Mouse (Mus musculus) limb, embryonic 14.5 days (tissue): ENCODE results near the gene Dpp4. TPM values are rescaled to one million over a fixed set of nuclear protein-coding genes. Genes with fewer than 3 reads are reported as not detected.

Source experiments
- ATAC-seq: fragments of 200-750 bp; cut with Nextera tagmentation; 2 replicates; pipeline ENCODE4 v1.8.0; 2017; ENCODE audit warnings: low read depth, moderate number of reproducible peaks, moderate TSS enrichment; ENCODE audit not compliant: low FRiP score
- DNase-seq: peaks from one replicate; pipeline ENCODE4 v3.0.0-alpha.2; 2015; ENCODE audit warnings: low spot score
- H3K27ac ChIP-seq: fragments of 300-500 bp; sonication (generic); replicated peaks from 2 replicates; pipeline ENCODE4 v1.5.1; 2014; ENCODE audit warnings: low read depth, mild to moderate bottlenecking, low read length, moderate library complexity, mixed read lengths
- H3K27me3 ChIP-seq: fragments of 300-500 bp; sonication (generic); 2 replicates; pipeline ENCODE4 v1.6.1; 2014; ENCODE audit warnings: low read length, mixed read lengths; ENCODE audit not compliant: control insufficient read depth, insufficient read depth
- H3K36me3 ChIP-seq: fragments of 300-500 bp; sonication (generic); 2 replicates; pipeline ENCODE4 v1.6.1; 2014; ENCODE audit warnings: mild to moderate bottlenecking, low read length, moderate library complexity, mixed read lengths; ENCODE audit not compliant: control insufficient read depth, insufficient read depth
- H3K4me1 ChIP-seq: fragments of 300-500 bp; sonication (generic); 2 replicates; pipeline ENCODE4 v1.6.1; 2014; ENCODE audit warnings: antibody characterized with exemption, low read length, mixed read lengths; ENCODE audit not compliant: control insufficient read depth, insufficient read depth
- H3K4me2 ChIP-seq: fragments of 300-500 bp; sonication (generic); replicated peaks from 2 replicates; pipeline ENCODE4 v1.6.1; 2014; ENCODE audit warnings: low read depth, mild to moderate bottlenecking, low read length, moderate library complexity; ENCODE audit not compliant: severe bottlenecking
- H3K4me3 ChIP-seq: fragments of 300-500 bp; sonication (generic); replicated peaks from 2 replicates; pipeline ENCODE4 v1.5.1; 2014; ENCODE audit warnings: low read length
- H3K9ac ChIP-seq: fragments of 300-500 bp; sonication (generic); 2 replicates; pipeline ENCODE4 v1.6.1; 2014; ENCODE audit warnings: mild to moderate bottlenecking, low read depth, low read length, moderate library complexity; ENCODE audit not compliant: severe bottlenecking
- H3K9me3 ChIP-seq: fragments of 300-500 bp; sonication (generic); 2 replicates; pipeline ENCODE4 v1.6.1; 2016; ENCODE audit warnings: low read length; ENCODE audit not compliant: control insufficient read depth
- POLR2A ChIP-seq: fragments of 200-500 bp; IDR thresholded peaks from 2 replicates; pipeline ENCODE4 v1.8.0; 2012; ENCODE audit warnings: inconsistent platforms, mild to moderate bottlenecking, moderate library complexity, borderline replicate concordance; ENCODE audit not compliant: insufficient read depth, insufficient read length; ENCODE audit errors: extremely low read depth
- WGBS: fragments of 180-500 bp; shearing (Covaris S2); extraction: QIAGEN DNeasy Blood & Tissue Kit; methylation state at CpG from one replicate; pipeline ENCODE4 v1.1.7; 2014; 5-methylcytosine and 5-hydroxymethylcytosine counted together
- polyA plus RNA-seq, 2 experiments: library from polyadenylated mRNA; depleted of rRNA in 1 of 2; stranded (reverse) in 1 of 2; unstranded in 1 of 2; fragments of >200 nt; fragmentation: Nextera tagmentation in 1 of 2; extraction: Ambion mirVana in 1 of 2; gene quantifications; 2 replicates each; pipeline versions ENCODE4 v1.2.1 to v1.2.3; 2012 to 2014

Gene Dpp4
- polyA plus RNA-seq, 2 experiments, result 3.8 to 7.0 TPM

- H3K4me1 ChIP-seq, result no peaks in the 10 kb centered on the region
- H3K36me3 ChIP-seq, result no peaks in the 10 kb centered on the region
- no peak overlapping the region for H3K4me3 ChIP-seq
- no peak overlapping the region for H3K9ac ChIP-seq
- TF ChIP-seq POLR2A, result no peak
- no peaks in the 10 kb centered on the region for H3K9me3 ChIP-seq
- H3K27me3 ChIP-seq, result no peaks in the 10 kb centered on the region
- WGBS, result 90% methylated on average over 2 of the region's 2 CpGs
- no peak overlapping the region for H3K4me2 ChIP-seq
- no peak overlapping the region for H3K27ac ChIP-seq
- DNase-seq (no peak), ATAC-seq (no peak)
Measured at GRCm38 (mm10) chr2:62398115-62398875, 13.7 kb downstream of the Dpp4 start.

- 72% methylated on average over 4 of the region's 4 CpGs for WGBS
- ATAC-seq, result no peak
- H3K4me2 ChIP-seq, result no peak overlapping the region
- H3K4me3 ChIP-seq, result no peak overlapping the region
- DNase-seq, result no peak
- H3K9me3 ChIP-seq, result no peaks in the 10 kb centered on the region
- H3K9ac ChIP-seq, result no peak overlapping the region
- H3K4me1 ChIP-seq, result no peaks in the 10 kb centered on the region
- no peak for TF ChIP-seq POLR2A
- H3K36me3 ChIP-seq, result no peaks in the 10 kb centered on the region
- no peaks in the 10 kb centered on the region for H3K27me3 ChIP-seq
- H3K27ac ChIP-seq, result no peak overlapping the region
Measured at GRCm38 (mm10) chr2:62397661-62398060, 14.4 kb downstream of the Dpp4 start.

GRCm38 (mm10) chr2:62396799-62397198 is 15.2 kb downstream of the Dpp4 start:
- TF ChIP-seq POLR2A, result no peak
- DNase-seq (peak; percentile 22), ATAC-seq (no peak)
- 83% methylated on average over 1 of the region's 1 CpGs for WGBS
- Histone ChIP-seq H3K27ac (no peak overlapping the region), H3K36me3 (no peaks in the 10 kb centered on the region), H3K4me2 (no peak overlapping the region), H3K9ac (no peak overlapping the region), H3K27me3 (no peaks in the 10 kb centered on the region), H3K4me1 (no peaks in the 10 kb centered on the region), H3K4me3 (no peak overlapping the region), H3K9me3 (no peaks in the 10 kb centered on the region)

- Histone ChIP-seq H3K36me3 (no peaks in the 10 kb centered on the region), H3K4me3 (no peak overlapping the region), H3K4me2 (no peak overlapping the region), H3K9ac (no peak overlapping the region), H3K27me3 (no peaks in the 10 kb centered on the region), H3K27ac (no peak overlapping the region), H3K9me3 (no peaks in the 10 kb centered on the region), H3K4me1 (no peaks in the 10 kb centered on the region)
- WGBS, result 79% methylated on average over 3 of the region's 3 CpGs
- ATAC-seq (no peak), DNase-seq (no peak)
- no peak for TF ChIP-seq POLR2A
Measured at GRCm38 (mm10) chr2:62394800-62395199, 17.2 kb downstream of the Dpp4 start.

- H3K27me3 ChIP-seq, result no peaks in the 10 kb centered on the region
- no peak overlapping the region for H3K4me3 ChIP-seq
- WGBS, result 63% methylated on average over 3 of the region's 3 CpGs
- DNase-seq, result no peak
- H3K27ac ChIP-seq, result no peak overlapping the region
- no peaks in the 10 kb centered on the region for H3K36me3 ChIP-seq
- no peak for ATAC-seq
- H3K4me1 ChIP-seq, result no peaks in the 10 kb centered on the region
- no peak overlapping the region for H3K4me2 ChIP-seq
- TF ChIP-seq POLR2A, result no peak
- no peak overlapping the region for H3K9ac ChIP-seq
- no peaks in the 10 kb centered on the region for H3K9me3 ChIP-seq
Measured at GRCm38 (mm10) chr2:62392098-62392497, 19.9 kb downstream of the Dpp4 start.
